Mouse (Mus musculus): Measurements from ENCODE around the gene Slc16a6.

GRCm38 (mm10) chr11:109436889-109437288 is 36.5 kb downstream of the Slc16a6 start:
- TF ChIP-seq CTCF (IDR thresholded peaks at IDR 0.05) (no peak), EP300 (IDR thresholded peaks at IDR 0.05; ENCODE audit: insufficient read depth, low read depth, low read length) (no peak)
